Mouse (Mus musculus) T-helper 1 cell (primary cell): ENCODE data around the gene Cyp4f13.

Experiments used
- in situ Hi-C: fragments of 300-600 bp; cut with MboI, MseI; formaldehyde crosslinking; loops from one replicate; pipeline ENCODE4 v1.15.1; 2025; ENCODE audit warnings: high pct_unique_total_duplicates

Gene Cyp4f13

DNA sequence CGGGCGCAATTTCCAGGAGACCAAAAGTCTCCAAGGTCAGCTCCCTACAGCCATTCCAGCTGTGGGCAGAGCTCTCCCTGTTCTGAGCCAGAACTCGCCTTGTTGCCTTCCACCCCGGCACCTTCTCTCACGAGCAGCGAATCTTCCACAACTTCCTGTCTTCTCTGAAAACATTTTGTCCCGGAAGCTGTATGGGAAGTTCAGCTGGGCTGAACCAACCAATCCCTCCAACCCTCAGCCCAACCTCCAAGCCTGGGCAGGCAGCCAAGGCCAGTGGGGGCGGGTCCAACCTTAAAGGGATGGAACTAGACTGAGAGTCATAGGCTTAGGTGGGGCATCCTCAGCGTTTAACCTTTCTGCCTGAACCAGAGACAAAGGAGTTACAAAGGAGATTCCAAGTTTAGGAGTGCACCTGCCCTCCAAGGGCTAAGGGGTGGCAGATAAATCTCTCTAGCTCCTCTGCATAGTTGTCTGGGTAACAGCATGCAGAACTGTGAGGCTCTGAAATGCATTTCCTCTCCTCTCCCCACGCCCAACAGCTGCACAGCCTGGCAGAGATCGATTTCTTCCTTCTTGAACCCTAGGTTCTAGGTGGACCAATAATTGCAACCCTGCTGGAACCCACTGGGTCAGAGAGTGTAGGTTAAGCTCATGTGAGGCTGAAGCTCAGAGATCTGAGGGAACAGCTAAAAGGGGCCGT lies at the start of gene Cyp4f13:
Gene Cyp4f13, minus strand, starts transcription at position 188 of the 700 bp plus-strand sequence.
- in situ Hi-C loops = no loop called here

DNA sequence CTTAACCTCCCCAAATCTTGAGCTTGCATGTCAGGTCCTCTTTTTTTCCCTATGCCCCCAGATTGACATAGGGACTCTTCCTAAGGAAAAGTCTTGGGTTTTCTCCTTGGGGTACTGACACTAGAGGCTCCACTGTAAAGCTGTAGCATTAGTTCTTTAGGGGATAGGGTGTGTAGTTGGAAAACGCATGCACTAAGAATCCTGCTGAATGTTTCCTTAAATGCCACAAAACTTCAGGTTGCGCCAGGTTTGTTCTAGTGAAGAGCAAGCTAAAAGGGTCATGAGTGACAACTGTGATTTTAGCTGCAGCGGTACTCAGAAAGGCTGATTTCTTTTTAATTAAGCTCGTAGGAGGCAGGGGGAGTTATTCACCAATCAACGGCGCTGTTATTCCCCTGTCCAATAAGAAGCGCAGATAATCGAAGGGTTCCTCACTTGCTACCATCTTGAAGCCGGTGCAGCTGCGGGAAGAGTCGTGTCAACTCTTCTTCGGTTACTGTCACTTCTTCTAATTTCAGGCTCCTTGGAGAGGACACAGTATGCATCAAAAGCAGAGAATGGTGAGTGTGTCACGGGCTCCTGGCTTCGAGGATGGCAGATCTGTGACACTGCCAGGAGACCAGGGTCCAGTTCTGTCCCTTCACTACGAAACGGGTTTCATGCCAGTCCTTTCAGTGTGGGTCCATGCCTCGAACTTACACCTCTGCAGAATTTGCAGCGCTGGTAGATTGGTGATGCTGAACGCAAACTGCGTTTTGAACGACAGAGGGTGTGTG lies 45.7 kb upstream of the Cyp4f13 start, which contains the start of gene Zfp952:
Gene Zfp952, plus strand, starts transcription at position 431 of the 776 bp plus-strand sequence.
- in situ Hi-C loops = no loop called here

DNA sequence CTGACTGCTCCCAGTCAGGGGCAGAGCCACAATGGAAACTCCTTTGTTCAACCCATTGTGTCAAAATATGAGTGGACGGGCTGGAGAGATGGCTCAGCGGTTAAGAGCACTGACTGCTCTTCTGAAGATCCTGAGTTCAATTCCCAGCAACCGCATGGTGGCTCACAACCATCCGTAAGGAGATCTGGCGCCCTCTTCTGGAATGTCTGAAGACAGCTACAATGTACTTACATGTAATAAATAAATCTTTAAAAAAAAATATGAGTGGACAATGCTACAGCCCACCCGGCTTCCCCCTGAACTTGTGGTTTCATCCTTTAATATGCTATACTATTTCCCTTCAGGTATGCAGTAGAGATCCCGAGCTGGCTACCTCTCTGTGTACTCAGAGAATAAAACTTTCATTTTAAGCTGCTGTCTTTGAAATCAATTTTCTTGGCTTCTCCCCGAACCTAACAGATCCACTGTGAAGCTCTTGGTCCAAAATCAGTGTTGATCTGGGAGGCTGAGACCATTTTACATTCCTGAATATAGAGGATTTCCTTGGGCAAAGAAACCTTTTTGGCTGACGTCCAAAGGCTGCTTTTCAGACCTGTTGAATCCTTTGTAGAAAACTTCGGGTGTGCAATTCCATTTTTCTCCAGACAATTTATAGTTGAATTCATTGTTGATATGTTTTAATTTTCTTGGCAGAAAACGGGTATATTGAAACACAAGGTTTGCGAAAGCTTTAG lies 44.9 kb upstream of the Cyp4f13 start:
- in situ Hi-C loops = no loop called here

GRCm38 (mm10) chr17:32986301-32986700 lies 39.1 kb upstream of the Cyp4f13 start:
- in situ Hi-C loops = no loop called here

- in situ Hi-C loops = no loop called here
These were observed 34.2 kb upstream of the Cyp4f13 start for GRCm38 (mm10) chr17:32981361-32981760.

- in situ Hi-C loops = no loop called here
These were observed 18.6 kb upstream of the Cyp4f13 start, which contains the start of gene Zfp472 for GRCm38 (mm10) chr17:32965623-32966290. Gene Zfp472, plus strand, starts transcription at chr17:32965814.

GRCm38 (mm10) chr17:32965253-32965622 lies 18.0 kb upstream of the Cyp4f13 start:
- in situ Hi-C loops = no loop called here

DNA sequence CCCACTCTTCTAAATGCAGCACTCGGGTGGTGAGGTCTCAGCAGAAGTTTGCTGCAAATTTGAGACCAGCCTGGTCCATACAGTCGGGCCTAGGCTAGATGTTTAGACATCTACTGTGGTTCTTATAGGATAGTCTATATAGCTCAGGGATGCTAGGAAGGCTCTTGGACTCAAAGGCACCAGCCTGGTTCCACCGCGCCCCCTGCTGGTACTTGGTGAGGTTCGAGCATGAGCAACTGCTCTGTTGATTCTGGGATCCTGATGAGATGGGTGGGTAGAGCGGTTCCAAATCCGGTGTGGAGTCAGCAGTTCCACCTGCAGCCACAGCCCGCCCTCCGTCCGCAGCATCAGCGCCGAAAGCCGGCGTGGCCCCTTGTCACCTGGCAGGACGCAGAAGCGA lies 4.2 kb upstream of the Cyp4f13 start:
- in situ Hi-C loops = no loop called here

DNA sequence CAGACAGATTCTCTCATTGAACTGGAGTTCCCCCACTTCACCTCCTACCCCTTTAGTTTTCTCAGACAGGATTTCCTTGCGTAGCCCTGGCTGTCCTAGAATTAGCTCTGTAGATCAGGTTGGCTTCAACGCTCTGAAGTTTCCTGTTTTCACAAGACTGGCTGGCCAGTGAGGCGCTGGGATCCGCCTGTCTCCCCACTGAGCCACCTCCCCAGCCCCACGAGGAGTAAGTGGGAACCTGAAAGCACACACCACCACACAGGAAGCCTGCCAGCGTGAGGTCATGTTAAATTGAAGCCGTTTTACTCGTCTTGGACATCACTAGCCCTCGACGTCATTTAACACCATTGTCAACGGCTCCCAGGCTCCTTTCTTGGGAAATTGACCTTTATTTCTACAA lies 3.8 kb upstream of the Cyp4f13 start:
- in situ Hi-C loops = no loop called here

DNA sequence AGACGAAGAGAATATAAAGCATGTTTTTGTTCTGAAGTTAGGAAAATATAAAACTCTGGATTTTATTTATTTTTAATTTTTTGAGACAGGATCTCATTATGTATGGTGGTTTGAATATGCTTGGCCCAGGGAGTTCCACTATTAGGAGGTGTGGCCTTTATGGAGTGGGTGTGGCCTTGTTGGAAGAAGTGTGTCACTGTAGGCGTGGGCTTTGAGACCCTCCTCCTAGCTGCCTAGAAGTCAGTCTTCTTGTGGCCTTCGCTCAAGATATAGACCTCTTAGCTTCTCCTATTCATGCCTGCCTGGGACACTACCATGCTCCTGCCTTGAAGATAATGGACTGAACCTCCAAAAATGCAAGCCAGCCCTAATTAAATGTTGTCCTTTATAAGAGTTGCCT lies 2.9 kb upstream of the Cyp4f13 start:
- in situ Hi-C loops = no loop called here

- in situ Hi-C loops = no loop called here
These were observed 486 bp downstream of the Cyp4f13 start for GRCm38 (mm10) chr17:32946716-32947115.

GRCm38 (mm10) chr17:32944402-32945035 lies 2.7 kb downstream of the Cyp4f13 start:
- in situ Hi-C loops = no loop called here

- in situ Hi-C loops = no loop called here
These were observed 3.5 kb downstream of the Cyp4f13 start for GRCm38 (mm10) chr17:32943661-32944060.

GRCm38 (mm10) chr17:32939831-32940230 lies 7.4 kb downstream of the Cyp4f13 start:
- in situ Hi-C loops = no loop called here

GRCm38 (mm10) chr17:32927803-32928202 lies 19.4 kb downstream of the Cyp4f13 start:
- in situ Hi-C loops = no loop called here

GRCm38 (mm10) chr17:32924658-32925312 lies 22.4 kb downstream of the Cyp4f13 start:
- in situ Hi-C loops = no loop called here

- in situ Hi-C loops = no loop called here
These were observed 23.5 kb downstream of the Cyp4f13 start for GRCm38 (mm10) chr17:32923681-32924080.

- in situ Hi-C loops = no loop called here
These were observed 28.1 kb downstream of the Cyp4f13 start for GRCm38 (mm10) chr17:32919123-32919522.

DNA sequence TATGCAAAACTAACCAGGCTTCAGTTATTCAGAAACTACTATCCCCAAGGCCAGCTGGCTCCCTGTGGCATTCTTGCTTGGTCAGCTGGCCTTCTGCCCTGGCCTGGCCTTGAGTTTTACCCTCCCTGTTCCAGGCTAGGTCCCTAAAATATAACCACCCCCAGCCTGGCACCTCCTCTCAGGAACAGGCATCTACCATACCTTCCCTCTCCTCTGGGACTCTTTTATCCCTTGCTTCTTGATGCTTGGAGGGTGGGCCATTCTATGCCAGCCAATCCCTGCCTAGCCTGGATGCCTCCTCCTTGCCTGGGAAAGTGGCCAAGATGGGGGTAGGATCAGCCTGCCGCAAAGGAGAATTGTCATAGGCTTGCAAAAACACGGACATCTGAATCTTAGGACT lies 30.1 kb downstream of the Cyp4f13 start, which contains the start of gene Cyp4f14:
Gene Cyp4f14, minus strand, starts transcription at position 212 of the 400 bp plus-strand sequence.
- in situ Hi-C loops = no loop called here

DNA sequence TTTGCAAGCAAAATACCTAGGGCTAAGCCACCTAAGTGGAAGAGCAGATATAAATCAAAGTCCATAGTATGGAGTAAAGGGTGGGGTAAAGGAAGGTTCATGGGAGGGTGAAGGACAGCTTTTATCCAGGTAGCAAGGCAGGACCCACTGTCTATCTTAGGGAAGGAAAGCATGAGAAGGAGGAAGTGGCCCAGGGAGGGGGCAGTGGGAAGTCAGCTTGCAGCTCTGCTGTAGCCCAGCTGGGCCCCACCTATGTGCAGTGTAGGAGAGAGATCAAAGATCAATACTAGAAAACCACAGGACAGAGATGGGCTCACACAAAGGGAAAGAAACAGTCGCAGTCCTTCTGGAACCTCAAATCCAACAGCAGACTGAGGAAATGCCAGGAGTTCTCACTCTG lies 31.1 kb downstream of the Cyp4f13 start:
- in situ Hi-C loops = no loop called here

- in situ Hi-C loops = no loop called here
These were observed 41.0 kb downstream of the Cyp4f13 start for GRCm38 (mm10) chr17:32906172-32906571.
